Mouse (Mus musculus) embryonic fibroblast, embryonic 13.5 days (primary cell): ENCODE data around the gene Olfr1441. TPM values are rescaled to one million over a fixed set of nuclear protein-coding genes. Genes with fewer than 3 reads are reported as not detected.

Experiments
- H3K27ac ChIP-seq: 2 replicates; pipeline ENCODE4 v1.5.1; 2012; ENCODE audit warnings: low read length, control low read depth, inconsistent platforms; ENCODE audit not compliant: insufficient read depth
- H3K4me1 ChIP-seq: 2 replicates; pipeline ENCODE4 v1.6.1; 2011; ENCODE audit warnings: low read length; ENCODE audit not compliant: control insufficient read depth, insufficient read depth
- H3K4me3 ChIP-seq: 2 replicates; pipeline ENCODE4 v1.5.1; 2011; ENCODE audit warnings: mild to moderate bottlenecking, control low read depth, low read length; ENCODE audit not compliant: insufficient read depth
- CTCF ChIP-seq: IDR thresholded peaks from 2 replicates; pipeline ENCODE4 v1.5.1; 2011; ENCODE audit warnings: mild to moderate bottlenecking, control low read depth, low read length, moderate library complexity, borderline replicate concordance; ENCODE audit not compliant: insufficient read depth
- POLR2A ChIP-seq: IDR thresholded peaks from 2 replicates; pipeline ENCODE4 v1.6.1; 2011; ENCODE audit warnings: low read depth, mild to moderate bottlenecking, control low read depth, low read length, moderate library complexity
- polyA plus RNA-seq: library from polyadenylated mRNA; stranded (reverse); fragments of >200 nt; gene quantifications from 2 replicates; pipeline ENCODE4 v1.2.4, GENCODE M21; 2011; ENCODE audit warnings: low read depth; ENCODE audit not compliant: missing spikeins, insufficient read length

Gene Olfr1441
- polyA plus RNA-seq: not detected in 2 replicates

DNA sequence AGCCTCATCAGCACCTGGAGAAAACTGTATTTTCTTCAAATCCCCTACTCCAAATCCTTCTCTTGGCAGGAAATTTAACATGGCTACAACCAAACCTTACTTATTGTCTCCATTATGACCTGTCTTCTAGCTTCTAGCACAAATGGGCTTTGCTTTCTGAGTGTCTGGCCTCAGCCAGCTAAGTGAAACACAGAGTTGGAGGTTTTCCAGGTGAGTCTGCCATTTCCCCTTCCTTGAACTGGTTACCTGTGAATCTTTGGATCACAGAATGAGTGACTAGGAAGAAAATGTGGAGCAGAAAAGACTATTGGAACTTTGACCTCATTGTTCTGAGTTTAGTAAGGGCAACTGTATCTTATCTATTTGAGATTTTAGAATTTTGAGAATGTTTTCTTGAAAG, at the start of gene Olfr1441:
Gene Olfr1441, plus strand, starts transcription at position 73 of the 400 bp plus-strand sequence.
- Histone ChIP-seq H3K4me1 (no peaks in the 10 kb centered on the region), H3K27ac (no peak within 1 kb of the TSS), H3K4me3 (no peak within 1 kb of the TSS)
- no peak for TF ChIP-seq POLR2A
- no peak for TF ChIP-seq CTCF

DNA sequence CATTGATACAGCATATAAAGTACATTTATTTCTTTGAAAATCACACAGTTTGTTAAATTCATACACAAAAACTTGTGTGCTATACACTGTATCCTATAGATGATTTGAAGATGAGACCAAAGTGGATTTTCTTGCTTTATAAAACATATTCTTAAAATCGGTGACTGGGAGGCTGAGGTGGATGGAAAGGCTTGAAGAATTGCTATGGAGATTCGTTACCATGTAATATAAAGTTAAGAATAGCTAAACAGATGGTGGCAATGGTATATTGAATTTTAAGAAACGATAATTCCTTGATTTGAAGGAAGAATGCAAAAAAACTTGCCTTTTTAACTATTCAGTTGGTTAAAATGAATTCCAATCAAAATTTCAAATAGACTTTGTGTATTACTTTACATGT, 44.2 kb upstream of the Olfr1441 start:
- TF ChIP-seq POLR2A (no peak), CTCF (no peak)
- Histone ChIP-seq H3K4me1 (no peaks in the 10 kb centered on the region), H3K27ac (no peak overlapping the region), H3K4me3 (no peak overlapping the region)

DNA sequence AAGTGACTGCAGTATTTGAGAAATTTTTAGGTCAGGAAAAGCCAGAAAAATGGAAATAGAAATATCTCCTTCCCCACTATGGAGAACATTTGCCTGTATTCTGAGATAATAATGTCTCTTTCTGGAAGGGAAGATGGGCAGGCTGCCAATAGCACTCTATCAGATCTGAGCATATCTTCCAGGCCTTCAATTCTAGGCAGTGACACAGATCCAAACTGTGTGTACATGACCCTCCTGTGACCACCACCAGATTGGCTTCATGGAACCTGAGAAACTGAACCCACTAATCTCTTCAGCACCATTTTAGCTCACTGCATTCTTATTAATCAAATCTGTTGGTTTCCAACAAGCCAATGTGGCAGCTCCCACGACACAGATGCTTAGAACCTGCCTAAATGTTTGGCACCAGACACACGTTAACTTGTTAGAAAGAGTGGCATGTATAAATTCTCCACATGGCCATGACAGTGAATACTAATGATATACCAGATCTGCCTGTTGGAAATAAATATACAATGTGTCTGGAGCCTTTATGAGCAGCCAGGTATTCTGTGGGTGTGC, 42.7 kb upstream of the Olfr1441 start:
- Histone ChIP-seq H3K27ac (no peak overlapping the region), H3K4me1 (no peaks in the 10 kb centered on the region), H3K4me3 (no peak overlapping the region)
- no peak for TF ChIP-seq POLR2A
- no peak for TF ChIP-seq CTCF

DNA sequence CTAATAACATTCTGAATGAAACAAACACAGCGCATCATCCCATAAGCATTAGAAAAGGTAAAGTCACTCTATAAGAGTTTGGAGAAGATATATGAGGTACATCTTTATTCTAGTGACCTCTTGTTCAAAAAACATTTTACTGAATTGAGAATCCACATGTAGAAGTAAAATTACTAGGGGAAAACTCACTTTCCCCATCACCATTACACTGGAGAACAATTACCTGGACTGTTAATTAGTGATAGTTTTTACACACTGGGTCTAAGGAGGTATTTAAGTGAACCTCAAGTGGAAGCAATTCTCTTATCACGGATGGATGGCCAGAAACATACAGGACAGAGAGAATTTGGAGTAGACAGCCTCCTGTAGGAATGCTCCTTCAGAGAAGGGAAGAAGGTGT, 30.3 kb upstream of the Olfr1441 start, which contains the start of gene Olfr1440:
Gene Olfr1440, plus strand, starts transcription at position 301 of the 400 bp plus-strand sequence.
- no peak for TF ChIP-seq POLR2A
- TF ChIP-seq CTCF: no peak
- Histone ChIP-seq H3K27ac (no peak within 1 kb of the TSS), H3K4me1 (no peaks in the 10 kb centered on the region), H3K4me3 (no peak within 1 kb of the TSS)

DNA sequence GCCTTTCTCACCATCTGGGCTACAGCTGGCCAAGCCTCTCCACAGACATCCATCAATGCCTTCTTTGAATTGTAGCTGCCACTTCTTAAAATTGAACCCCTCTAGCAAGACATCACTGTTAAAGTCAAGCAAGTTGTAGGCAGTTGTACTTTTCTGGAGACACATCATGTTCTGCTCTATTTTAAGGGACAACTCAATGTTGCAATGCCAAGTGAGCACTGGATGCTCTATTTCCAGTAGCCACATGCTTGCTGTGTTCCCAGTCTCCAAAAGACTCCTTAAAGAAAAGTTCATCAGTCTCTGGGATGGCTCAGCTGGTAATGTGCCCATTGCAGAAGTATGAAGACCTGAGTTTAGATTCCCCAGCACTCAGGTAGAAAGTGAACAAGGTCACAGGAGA, 3.5 kb upstream of the Olfr1441 start:
- no peak for TF ChIP-seq POLR2A
- no peak for TF ChIP-seq CTCF
- H3K4me3 ChIP-seq: no peak overlapping the region
- H3K27ac ChIP-seq: no peak overlapping the region
- H3K4me1 ChIP-seq: no peaks in the 10 kb centered on the region

DNA sequence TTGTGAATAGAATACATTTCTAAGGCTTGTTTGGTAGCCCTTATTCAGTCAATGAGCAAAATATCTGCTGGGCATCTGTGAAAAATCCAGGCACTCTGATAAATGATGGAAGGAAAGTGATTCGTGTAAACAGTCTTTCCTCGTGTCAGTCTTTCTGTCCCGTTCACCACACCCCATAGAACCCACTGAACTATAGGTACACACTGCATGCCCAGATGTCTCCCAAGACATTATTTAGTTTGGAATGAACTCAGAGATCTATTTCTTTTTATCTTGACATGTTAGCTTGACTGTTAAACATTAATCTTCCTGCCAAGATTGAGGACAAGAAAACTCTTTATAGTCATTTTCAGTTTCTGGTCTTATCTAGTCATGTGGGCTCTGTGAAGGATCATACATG, 1.1 kb downstream of the Olfr1441 start:
- Histone ChIP-seq H3K27ac (no peak overlapping the region), H3K4me3 (no peak overlapping the region), H3K4me1 (no peaks in the 10 kb centered on the region)
- TF ChIP-seq CTCF (no peak), POLR2A (no peak)

DNA sequence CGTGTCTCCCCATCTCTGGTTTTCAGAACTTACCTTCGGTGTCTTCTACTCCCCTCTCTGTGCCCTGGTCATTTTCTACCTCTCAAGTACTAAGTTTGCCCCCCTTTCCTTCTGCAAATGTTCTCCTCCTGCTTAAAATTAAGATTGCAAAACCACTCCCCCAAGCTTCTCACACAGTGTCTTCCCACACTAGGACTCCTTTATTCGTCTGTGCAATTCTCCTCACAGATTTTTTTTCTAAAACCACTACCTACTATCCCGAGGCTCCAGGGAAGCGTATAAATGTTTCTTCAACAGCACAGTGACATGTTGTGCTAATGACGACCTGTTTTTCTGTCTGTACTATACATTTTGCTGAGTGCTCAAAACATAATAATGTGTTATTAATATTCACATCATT, 3.3 kb downstream of the Olfr1441 start:
- TF ChIP-seq CTCF (no peak), POLR2A (no peak)

DNA sequence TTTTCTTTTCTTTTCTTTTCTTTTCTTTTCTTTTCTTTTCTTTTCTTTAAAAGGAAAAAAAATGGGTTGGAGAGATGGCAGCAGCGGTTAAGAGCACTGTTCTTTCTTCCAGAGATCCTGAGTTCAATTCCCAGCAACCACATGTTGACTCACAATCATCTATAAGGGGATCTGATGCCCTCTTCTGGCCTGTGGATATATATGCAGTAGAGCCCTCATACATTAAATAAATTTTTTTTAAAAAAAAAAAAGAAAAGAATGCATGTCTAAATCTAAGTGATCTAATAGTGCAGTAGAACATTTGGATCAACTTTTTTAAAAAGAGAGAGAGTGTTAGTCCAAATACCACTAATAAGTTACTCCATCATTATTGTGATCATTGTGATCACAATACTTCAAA, 4.4 kb downstream of the Olfr1441 start:
- Histone ChIP-seq H3K4me1 (no peaks in the 10 kb centered on the region), H3K27ac (no peak overlapping the region), H3K4me3 (no peak overlapping the region)
- TF ChIP-seq POLR2A: no peak
- no peak for TF ChIP-seq CTCF

More for the DNA sequence above, 3.3 kb downstream of the Olfr1441 start:
- H3K4me3 ChIP-seq: no peak overlapping the region
- no peak overlapping the region for H3K27ac ChIP-seq
- no peaks in the 10 kb centered on the region for H3K4me1 ChIP-seq

DNA sequence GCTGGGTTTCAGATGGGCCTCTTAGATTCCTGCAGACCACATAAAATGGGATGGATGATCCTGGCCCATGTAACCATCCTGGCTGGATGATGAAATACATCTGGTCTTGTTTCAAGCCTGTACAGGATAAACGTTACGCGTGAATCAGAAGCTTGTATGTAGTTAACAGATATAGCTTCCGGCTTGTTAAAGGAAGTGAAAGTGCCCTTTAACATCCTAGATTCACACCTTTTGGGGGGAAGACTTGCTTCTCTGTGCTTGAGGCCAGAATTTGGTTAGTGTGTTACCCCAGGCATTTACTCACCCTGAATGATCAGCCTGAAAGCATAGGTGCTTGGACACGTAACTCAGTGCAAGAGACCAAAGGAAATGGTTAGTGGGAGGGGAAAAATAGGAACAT, 9.9 kb downstream of the Olfr1441 start:
- TF ChIP-seq POLR2A: no peak
- no peak for TF ChIP-seq CTCF
- Histone ChIP-seq H3K27ac (no peak overlapping the region), H3K4me1 (no peaks in the 10 kb centered on the region), H3K4me3 (no peak overlapping the region)

DNA sequence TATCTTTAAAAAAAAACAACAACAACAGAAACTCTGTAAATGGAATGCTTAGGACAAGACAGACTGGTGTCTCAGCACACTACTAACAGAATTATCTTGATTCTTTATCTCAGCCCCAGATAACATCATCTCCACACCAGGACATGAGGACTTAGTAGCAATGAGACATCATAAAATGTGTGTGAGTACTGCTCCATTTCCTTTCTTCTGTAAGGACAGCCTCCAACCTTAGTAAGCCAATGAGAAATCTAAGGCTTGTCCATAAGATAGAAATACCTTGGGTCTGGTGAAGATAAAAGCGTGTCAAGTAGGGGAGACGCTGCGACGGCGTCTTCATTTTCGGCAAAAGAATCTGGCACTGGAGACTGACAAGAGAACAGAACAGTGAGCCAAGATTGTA, 10.4 kb downstream of the Olfr1441 start, which contains the start of gene Pfpl:
Gene Pfpl, plus strand, starts transcription at position 301 of the 400 bp plus-strand sequence.
- Histone ChIP-seq H3K4me3 (no peak within 1 kb of the TSS), H3K4me1 (no peaks in the 10 kb centered on the region), H3K27ac (no peak within 1 kb of the TSS)
- TF ChIP-seq CTCF (no peak), POLR2A (no peak)

DNA sequence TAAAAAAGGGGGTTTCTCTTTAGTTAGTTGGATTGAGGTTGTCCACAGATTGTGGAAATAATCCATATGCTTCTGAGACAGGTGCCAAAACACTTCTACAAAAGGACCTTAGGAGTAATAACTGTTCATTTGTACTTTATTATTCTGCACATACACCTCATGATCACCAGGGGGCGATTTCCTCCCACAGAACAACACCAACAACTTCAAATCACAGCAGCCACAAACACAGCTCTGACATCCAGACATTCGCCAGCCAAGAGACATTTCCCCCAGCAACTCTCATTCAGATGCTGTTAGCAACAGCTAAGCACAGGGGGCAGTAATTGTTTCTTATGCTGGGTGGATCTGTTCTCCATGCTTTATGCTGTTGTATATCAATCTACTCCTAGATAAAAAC, 15.8 kb downstream of the Olfr1441 start:
- Histone ChIP-seq H3K4me3 (no peak overlapping the region), H3K4me1 (no peaks in the 10 kb centered on the region), H3K27ac (no peak overlapping the region)
- TF ChIP-seq CTCF (no peak), POLR2A (no peak)
